Mouse (Mus musculus) G1E (cell line): ENCODE data around the gene Atp6v0a1.

Experiments used
- CTCF ChIP-seq: IDR thresholded peaks from 2 replicates; pipeline ENCODE4 v1.5.1; 2012; ENCODE audit warnings: low read depth, low read length, inconsistent platforms, mixed read lengths
- GATA1 ChIP-seq: IDR thresholded peaks from 2 replicates; pipeline ENCODE4 v1.6.1; 2012; ENCODE audit warnings: borderline replicate concordance, low read length, inconsistent platforms, mixed read lengths
- TAL1 ChIP-seq: conservative IDR thresholded peaks from 2 replicates; pipeline ENCODE4 v1.6.1; 2012; ENCODE audit warnings: low read depth, low read length, inconsistent platforms, mixed read lengths

DNA sequence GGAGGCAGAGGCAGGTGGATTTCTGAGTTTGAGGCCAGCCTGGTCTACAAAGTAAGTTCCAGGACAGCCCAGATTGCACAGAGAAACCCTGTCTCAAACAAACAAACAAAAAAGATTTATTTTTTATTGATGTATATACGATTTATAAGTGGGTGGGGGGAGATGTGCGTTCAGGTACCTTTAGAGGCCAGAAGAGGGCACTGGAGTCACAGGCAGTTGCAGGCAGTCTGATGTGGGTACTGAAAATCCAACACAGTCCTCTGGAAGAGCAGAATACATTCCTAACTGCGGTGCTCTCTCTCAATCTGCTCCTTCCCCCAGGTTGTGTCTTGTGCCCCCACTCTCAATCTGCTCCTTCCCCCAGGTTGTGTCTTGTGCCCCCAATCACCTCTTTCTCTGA lies 23.6 kb upstream of the Atp6v0a1 start:
- TF ChIP-seq CTCF = no peak
- TF ChIP-seq GATA1 = no peak
- no peak for TF ChIP-seq TAL1
